Mouse (Mus musculus) myocyte (in vitro differentiated cells): ENCODE results near the gene Ypel3.

Experiments used
- E2F4 ChIP-seq: IDR thresholded peaks from one replicate; pipeline ENCODE4 v1.6.1; 2011; ENCODE audit warnings: mild to moderate bottlenecking, control low read depth, moderate library complexity; ENCODE audit not compliant: insufficient read depth
- MAX ChIP-seq: IDR thresholded peaks from one replicate; pipeline ENCODE4 v1.6.1; 2011; ENCODE audit warnings: low read depth, mild to moderate bottlenecking, control low read depth
- POLR2A ChIP-seq: IDR thresholded peaks from one replicate; pipeline ENCODE4 v1.6.1; 2011; ENCODE audit warnings: low read depth, mild to moderate bottlenecking, control low read depth, moderate library complexity; ENCODE audit not compliant: insufficient read length
- POLR2AphosphoS2 ChIP-seq: IDR thresholded peaks from one replicate; pipeline ENCODE4 v1.6.1; 2011; ENCODE audit warnings: low read depth, control low read depth; ENCODE audit not compliant: insufficient read length
- TCF12 ChIP-seq: IDR thresholded peaks from one replicate; pipeline ENCODE4 v1.6.1; 2011; ENCODE audit warnings: mild to moderate bottlenecking, control low read depth; ENCODE audit not compliant: poor library complexity, insufficient read depth, severe bottlenecking

GRCm38 (mm10) chr7:126823202-126823711 is 46.5 kb downstream of the Ypel3 start:
- TF ChIP-seq TCF12 (no peak), MAX (no peak), E2F4 (no peak), POLR2AphosphoS2 (no peak), POLR2A (no peak)
